Mouse (Mus musculus) stomach, embryonic 14.5 days (tissue): ENCODE results near the gene D630039A03Rik. TPM values are rescaled to one million over a fixed set of nuclear protein-coding genes. Genes with fewer than 3 reads are reported as not detected.
A peak's percentile ranks its signal among the peaks of the same experiment; 100 is the strongest.
"Not testable (repeated sequence)": the region's sequence is repeated elsewhere in the genome, so short reads cannot be mapped to it uniquely, and the experiment has no call there.

Experiments
- ATAC-seq: fragments of 200-750 bp; cut with Nextera tagmentation; 2 replicates; pipeline ENCODE4 v1.8.0; 2017; ENCODE audit warnings: low read depth, moderate TSS enrichment; ENCODE audit not compliant: insufficient number of reproducible peaks, insufficient read depth, low FRiP score
- H3K27ac ChIP-seq: fragments of 300-500 bp; sonication (generic); 2 replicates; pipeline ENCODE4 v1.5.1; 2014; ENCODE audit warnings: mild to moderate bottlenecking, low read length, moderate library complexity, mixed read lengths
- H3K27me3 ChIP-seq: fragments of 300-500 bp; sonication (generic); 2 replicates; pipeline ENCODE4 v1.6.1; 2014; ENCODE audit warnings: low read length, control low read depth, mixed read lengths; ENCODE audit not compliant: control insufficient read depth, insufficient read depth
- H3K36me3 ChIP-seq: fragments of 300-500 bp; sonication (generic); 2 replicates; pipeline ENCODE4 v1.6.1; 2014; ENCODE audit warnings: mild to moderate bottlenecking, control low read depth, low read length, moderate library complexity, mixed read lengths; ENCODE audit not compliant: control insufficient read depth, insufficient read depth
- H3K4me1 ChIP-seq: fragments of 300-500 bp; sonication (generic); 2 replicates; pipeline ENCODE4 v1.6.1; 2014; ENCODE audit warnings: low read length, control low read depth, mixed read lengths; ENCODE audit not compliant: control insufficient read depth, insufficient read depth
- H3K4me2 ChIP-seq: fragments of 300-500 bp; sonication (generic); replicated peaks from 2 replicates; pipeline ENCODE4 v1.6.1; 2014; ENCODE audit warnings: low read depth, low read length, control low read depth
- H3K4me3 ChIP-seq: fragments of 300-500 bp; sonication (generic); 2 replicates; pipeline ENCODE4 v1.5.1; 2014; ENCODE audit warnings: low read depth, low read length, control low read depth
- H3K9ac ChIP-seq: fragments of 300-500 bp; sonication (generic); replicated peaks from 2 replicates; pipeline ENCODE4 v1.6.1; 2014; ENCODE audit warnings: low read depth, mild to moderate bottlenecking, control low read depth, low read length, moderate library complexity, mixed read lengths
- H3K9me3 ChIP-seq: fragments of 300-500 bp; sonication (generic); 2 replicates; pipeline ENCODE4 v1.6.1; 2016; ENCODE audit warnings: low read depth, low read length, control low read depth; ENCODE audit not compliant: control insufficient read depth
- WGBS: fragments of 180-500 bp; shearing (Covaris S2); extraction: QIAGEN DNeasy Blood & Tissue Kit; methylation state at CpG from one replicate; pipeline ENCODE4 v1.1.7; 2014; 5-methylcytosine and 5-hydroxymethylcytosine counted together
- polyA plus RNA-seq: library from polyadenylated mRNA; unstranded; fragments of >200 nt; fragmentation: Nextera tagmentation; extraction: Ambion mirVana; gene quantifications from 2 replicates; pipeline ENCODE4 v1.2.1, GENCODE M21; 2014

D630039A03Rik gene
- polyA plus RNA-seq, 1 experiment from 2014 or later, result 9.9 TPM

GRCm38 (mm10) chr4:57892001-57892586 is 24.0 kb downstream of the D630039A03Rik start:
- no peak overlapping the region for H3K4me3 ChIP-seq
- 79% methylated on average over 10 of the region's 10 CpGs for WGBS
- no peak overlapping the region for H3K27ac ChIP-seq
- no peak overlapping the region for H3K9ac ChIP-seq
- no peak overlapping the region for H3K4me2 ChIP-seq
- ATAC-seq, result no peak
- H3K9me3 ChIP-seq, result no peaks in the 10 kb centered on the region
- H3K36me3 ChIP-seq, result 0 out of 2 replicates have a peak, but pooled peaks cover 3% of the 10 kb centered on the region
- H3K4me1 ChIP-seq, result peaks cover 14% of the 10 kb centered on the region; the same call in 1 of the 2 replicates
- no peaks in the 10 kb centered on the region for H3K27me3 ChIP-seq

DNA sequence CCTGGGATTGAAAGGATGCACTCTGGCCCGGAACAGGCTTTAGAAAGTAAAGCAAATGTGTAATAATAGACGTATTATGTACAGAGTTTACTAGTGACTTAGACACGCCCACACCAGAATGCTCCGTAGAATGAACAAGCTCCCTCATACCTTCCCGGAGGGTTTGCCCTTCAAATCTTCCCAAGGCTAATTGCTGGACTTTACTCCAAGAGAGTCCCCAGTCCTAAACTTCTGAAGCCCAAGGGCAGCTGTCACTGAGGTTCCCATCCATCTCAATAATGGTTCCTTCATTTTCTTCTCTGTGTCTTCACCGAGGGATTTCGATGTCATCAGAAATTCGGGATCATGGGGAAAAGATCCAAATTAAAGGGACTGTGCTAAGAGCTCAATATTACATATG is 26.3 kb downstream of the D630039A03Rik start:
- ATAC-seq, result no peak
- H3K4me3 ChIP-seq, result no peak overlapping the region
- WGBS, result 75% methylated on average over 8 of the region's 8 CpGs

GRCm38 (mm10) chr4:57888978-57889377 is 27.1 kb downstream of the D630039A03Rik start:
- H3K27ac ChIP-seq, H3K9me3 ChIP-seq, ATAC-seq, H3K9ac ChIP-seq, H3K27me3 ChIP-seq, H3K4me1 ChIP-seq, H3K4me3 ChIP-seq, H3K4me2 ChIP-seq, H3K36me3 ChIP-seq: not testable (repeated sequence)
- 86% methylated on average over 1 of the region's 1 CpGs for WGBS

More for the DNA sequence above, 26.3 kb downstream of the D630039A03Rik start:
- no peaks in the 10 kb centered on the region for H3K27me3 ChIP-seq
- 0 out of 2 replicates have a peak, but pooled peaks cover 3% of the 10 kb centered on the region for H3K36me3 ChIP-seq
- H3K27ac ChIP-seq, result no peak overlapping the region
- no peak overlapping the region for H3K4me2 ChIP-seq
- H3K4me1 ChIP-seq, result peaks cover 10% of the 10 kb centered on the region
- H3K9me3 ChIP-seq, result no peaks in the 10 kb centered on the region
- no peak overlapping the region for H3K9ac ChIP-seq

DNA sequence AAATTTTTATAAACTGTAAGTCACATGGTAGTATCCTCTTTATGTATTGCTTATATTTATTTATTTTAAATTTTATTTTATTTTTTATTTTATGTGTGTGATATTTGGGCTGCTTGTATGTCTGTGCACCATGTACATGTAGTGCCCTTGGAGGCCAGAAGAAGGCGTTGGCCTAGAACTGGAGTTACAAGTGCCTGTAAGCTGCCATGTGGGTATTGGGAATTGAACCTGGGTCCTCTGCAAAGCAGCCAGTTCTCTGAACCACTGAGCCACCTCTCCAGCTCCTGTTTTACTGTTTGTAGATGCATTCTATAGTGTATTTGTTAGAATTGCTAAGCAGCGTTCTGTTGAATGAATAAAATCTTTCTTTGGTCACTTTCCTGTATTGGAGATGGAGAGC is 27.9 kb downstream of the D630039A03Rik start:
- no peak overlapping the region for H3K4me2 ChIP-seq
- H3K4me3 ChIP-seq, result no peak overlapping the region
- no peak for ATAC-seq
- H3K36me3 ChIP-seq, result 0 out of 2 replicates have a peak, but pooled peaks cover 2% of the 10 kb centered on the region
- peaks cover 13% of the 10 kb centered on the region for H3K4me1 ChIP-seq
- no peaks in the 10 kb centered on the region for H3K27me3 ChIP-seq
- H3K9me3 ChIP-seq, result no peaks in the 10 kb centered on the region
- WGBS, result 92% methylated on average over 2 of the region's 2 CpGs
- no peak overlapping the region for H3K9ac ChIP-seq
- H3K27ac ChIP-seq, result no peak overlapping the region

- no peaks in the 10 kb centered on the region for H3K27me3 ChIP-seq
- H3K4me3 ChIP-seq, result no peak overlapping the region
- peaks cover 13% of the 10 kb centered on the region for H3K4me1 ChIP-seq
- no peak for ATAC-seq
- no peaks in the 10 kb centered on the region; the same call in 1 of the 2 replicates for H3K36me3 ChIP-seq
- H3K9ac ChIP-seq, result no peak overlapping the region
- no peaks in the 10 kb centered on the region for H3K9me3 ChIP-seq
- H3K4me2 ChIP-seq, result no peak overlapping the region
- H3K27ac ChIP-seq, result no peak overlapping the region
- 93% methylated on average over 3 of the region's 3 CpGs for WGBS
Observed at GRCm38 (mm10) chr4:57886888-57887230, 29.2 kb downstream of the D630039A03Rik start.

DNA sequence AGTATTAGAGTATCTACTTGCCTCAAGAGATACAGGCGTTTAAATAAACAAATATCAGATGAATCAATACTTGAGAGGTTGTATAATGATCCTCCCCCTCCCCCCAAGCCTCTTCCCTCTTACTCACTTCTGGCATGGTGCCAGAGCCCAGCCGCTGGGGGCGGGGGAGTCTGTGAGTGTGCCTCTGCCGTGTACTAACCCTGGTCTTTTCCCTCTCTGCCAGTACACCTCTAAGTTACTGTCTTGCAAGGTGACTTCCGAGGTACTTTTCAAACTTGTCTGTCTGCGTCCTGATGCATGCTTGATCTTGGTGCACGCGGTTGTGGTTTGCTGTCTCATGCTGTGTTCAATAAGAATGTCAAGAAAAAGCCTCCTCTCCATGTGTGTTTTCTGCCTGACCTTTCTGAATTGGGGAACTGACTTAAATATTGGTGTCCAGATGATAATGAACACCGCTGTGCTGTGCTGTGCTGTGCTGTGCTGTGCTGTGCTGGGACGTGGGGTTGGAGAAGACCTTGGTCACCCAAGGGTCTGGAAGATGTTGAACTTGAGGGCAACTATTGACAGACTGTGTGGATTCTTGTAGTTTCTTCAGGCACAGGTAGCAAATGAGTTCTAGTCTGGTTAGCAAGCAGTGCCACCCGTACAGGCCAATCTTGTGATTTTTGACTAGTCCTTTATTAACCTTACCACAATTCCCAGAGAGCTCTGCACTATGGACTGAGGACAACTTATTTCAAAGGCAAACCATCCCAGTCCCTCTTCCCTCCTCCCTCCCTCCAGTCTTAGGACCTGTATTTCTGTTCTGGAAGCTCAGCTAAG is 29.8 kb downstream of the D630039A03Rik start:
- Histone ChIP-seq H3K36me3 (no peaks in the 10 kb centered on the region; the same call in 1 of the 2 replicates), H3K4me2 (no peak overlapping the region), H3K9me3 (no peaks in the 10 kb centered on the region), H3K4me1 (peaks cover 13% of the 10 kb centered on the region), H3K4me3 (no peak overlapping the region), H3K9ac (no peak overlapping the region), H3K27me3 (no peaks in the 10 kb centered on the region), H3K27ac (no peak overlapping the region)
- 46% methylated on average over 11 of the region's 11 CpGs for WGBS
- ATAC-seq, result 0 out of 2 replicates have a peak, but pooled peaks have one; percentile 33

GRCm38 (mm10) chr4:57885186-57885585 is 30.9 kb downstream of the D630039A03Rik start:
- Histone ChIP-seq H3K4me1 (peaks cover 13% of the 10 kb centered on the region), H3K36me3 (no peaks in the 10 kb centered on the region; the same call in 1 of the 2 replicates), H3K9me3 (no peaks in the 10 kb centered on the region), H3K9ac (no peak overlapping the region), H3K4me3 (no peak overlapping the region), H3K4me2 (no peak overlapping the region), H3K27me3 (no peaks in the 10 kb centered on the region), H3K27ac (no peak overlapping the region)
- no peak for ATAC-seq
- WGBS, result 52% methylated on average over 2 of the region's 2 CpGs

GRCm38 (mm10) chr4:57884511-57884910 is 31.6 kb downstream of the D630039A03Rik start:
- WGBS, result 83% methylated on average over 3 of the region's 3 CpGs

More at GRCm38 (mm10) chr4:57884511-57884910, 31.6 kb downstream of the D630039A03Rik start:
- ATAC-seq, result no peak
- no peak overlapping the region for H3K4me2 ChIP-seq
- H3K4me1 ChIP-seq, result peaks cover 13% of the 10 kb centered on the region
- no peaks in the 10 kb centered on the region for H3K9me3 ChIP-seq
- no peaks in the 10 kb centered on the region for H3K27me3 ChIP-seq
- H3K9ac ChIP-seq, result no peak overlapping the region
- H3K27ac ChIP-seq, result no peak overlapping the region
- no peak overlapping the region for H3K4me3 ChIP-seq
- H3K36me3 ChIP-seq, result no peaks in the 10 kb centered on the region; the same call in 1 of the 2 replicates
